Mouse (Mus musculus) cerebellum, postnatal 10 days (tissue): ENCODE data around the gene Tipin.
"Not testable (repeated sequence)": the region's sequence is repeated elsewhere in the genome, so short reads cannot be mapped to it uniquely, and the experiment has no call there.

Experiments
- DNase-seq, 2 experiments: peaks; one replicate each; pipeline ENCODE4 v3.0.0; 2021; ENCODE audit warnings: mixed read lengths in 2 of 2

The Tipin gene

DNA sequence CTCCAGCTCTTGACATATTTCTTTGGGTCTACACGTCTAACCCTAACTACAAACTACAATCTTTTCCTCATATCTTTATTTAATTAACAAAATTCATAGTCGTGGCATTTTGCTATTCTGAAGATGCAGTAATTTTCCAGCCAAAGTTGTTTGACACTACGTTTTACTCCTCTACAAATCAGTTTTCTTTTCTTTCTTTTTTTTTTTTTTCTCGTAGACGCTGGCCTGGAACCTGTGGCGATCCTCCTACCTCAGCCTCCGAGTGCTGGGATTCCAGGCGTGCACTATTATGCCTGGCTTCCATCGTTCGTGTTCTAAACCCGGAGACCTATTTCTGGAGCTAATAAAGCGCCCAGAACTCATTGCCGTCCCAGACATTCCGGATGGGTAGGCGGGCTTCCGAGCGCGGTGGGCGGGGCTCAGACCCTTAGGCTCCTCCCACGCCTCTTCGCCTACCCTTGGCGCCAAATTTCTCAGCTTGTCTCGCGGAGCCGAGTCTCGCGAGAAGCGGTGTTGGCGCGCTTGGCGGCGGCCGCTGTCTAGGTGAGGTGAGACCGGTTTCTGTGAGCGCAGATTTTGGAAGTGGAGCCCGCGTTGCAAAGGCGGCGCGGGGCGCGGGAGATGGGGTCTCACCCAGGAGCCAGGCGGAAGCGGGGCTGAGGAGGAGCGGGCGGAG, at the start of gene Tipin:
Tipin (plus strand) TSS at position 477 of the 676 bp plus-strand sequence.
- DNase-seq, result peak; percentile 98

DNA sequence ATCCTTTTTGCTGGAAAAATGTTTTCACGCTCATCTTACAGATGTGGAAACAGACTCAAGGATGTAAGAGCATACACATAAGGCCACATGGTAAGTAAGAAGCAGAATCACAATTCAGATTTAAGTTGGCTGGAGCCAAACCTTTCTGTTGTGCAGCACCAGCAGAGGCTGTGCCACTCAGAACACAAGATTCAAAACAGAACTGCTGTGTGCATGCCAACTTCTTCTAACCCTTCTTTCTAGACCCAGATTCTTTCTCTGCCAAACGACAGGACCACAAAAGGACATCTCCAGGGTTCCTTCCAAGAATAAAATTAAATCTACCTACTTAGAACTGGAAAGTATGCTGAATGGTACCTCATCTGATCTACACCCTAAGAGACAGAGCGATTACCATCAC, 49.7 kb upstream of the Tipin start:
- no peak for DNase-seq

DNA sequence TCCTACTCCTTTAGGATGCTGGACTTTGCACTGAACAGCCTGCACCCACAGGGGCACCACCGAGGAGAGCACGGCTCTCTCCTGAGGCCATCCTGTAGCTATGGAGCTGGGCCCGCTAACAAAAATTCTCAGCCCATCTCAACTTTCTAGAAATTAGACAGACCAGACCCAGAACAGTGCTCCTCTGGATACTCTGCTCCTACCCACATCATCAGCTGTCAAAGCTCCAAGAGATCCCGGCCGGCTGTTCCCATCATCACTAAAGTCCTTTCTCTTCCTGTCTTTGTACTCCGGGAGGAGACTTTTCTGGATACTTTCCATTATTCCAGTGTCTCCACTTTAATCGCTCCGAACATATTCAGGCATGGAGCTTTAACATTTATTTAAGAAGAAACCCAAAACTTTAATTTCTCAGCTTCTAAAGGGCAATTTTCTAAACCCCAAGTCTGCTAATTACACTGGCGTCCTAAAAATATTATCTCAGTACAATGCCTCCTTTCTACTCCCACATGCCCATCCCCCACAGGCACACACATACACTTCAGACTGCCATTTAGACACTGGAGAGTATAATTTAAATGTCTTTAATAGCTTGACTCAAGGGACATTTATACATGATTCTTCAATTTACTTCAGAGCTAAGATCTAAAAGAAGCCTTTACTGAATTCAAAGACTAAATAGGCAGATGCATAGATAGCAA, 49.0 kb upstream of the Tipin start:
- peak in 1 of 2 experiments; percentile 24 for DNase-seq

DNA sequence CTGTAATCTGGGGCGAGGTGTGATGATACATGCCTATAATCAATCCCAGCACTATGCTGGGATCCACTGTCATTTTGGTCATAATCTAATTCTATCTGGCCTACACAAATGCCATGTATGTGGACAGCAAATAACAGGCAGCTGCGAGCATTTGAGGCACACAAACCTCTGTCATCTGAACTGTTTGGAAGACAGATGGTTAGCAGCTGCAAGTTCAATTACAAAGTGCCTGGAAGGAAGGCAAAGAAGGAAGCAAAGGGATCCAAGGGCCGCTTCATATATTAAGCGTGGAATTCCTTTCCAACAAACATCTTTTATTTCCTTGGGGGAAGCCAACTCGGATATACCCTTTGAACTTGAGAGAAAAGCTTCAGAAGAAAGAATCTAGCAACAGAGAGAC, 47.7 kb upstream of the Tipin start:
- DNase-seq, result no peak

DNA sequence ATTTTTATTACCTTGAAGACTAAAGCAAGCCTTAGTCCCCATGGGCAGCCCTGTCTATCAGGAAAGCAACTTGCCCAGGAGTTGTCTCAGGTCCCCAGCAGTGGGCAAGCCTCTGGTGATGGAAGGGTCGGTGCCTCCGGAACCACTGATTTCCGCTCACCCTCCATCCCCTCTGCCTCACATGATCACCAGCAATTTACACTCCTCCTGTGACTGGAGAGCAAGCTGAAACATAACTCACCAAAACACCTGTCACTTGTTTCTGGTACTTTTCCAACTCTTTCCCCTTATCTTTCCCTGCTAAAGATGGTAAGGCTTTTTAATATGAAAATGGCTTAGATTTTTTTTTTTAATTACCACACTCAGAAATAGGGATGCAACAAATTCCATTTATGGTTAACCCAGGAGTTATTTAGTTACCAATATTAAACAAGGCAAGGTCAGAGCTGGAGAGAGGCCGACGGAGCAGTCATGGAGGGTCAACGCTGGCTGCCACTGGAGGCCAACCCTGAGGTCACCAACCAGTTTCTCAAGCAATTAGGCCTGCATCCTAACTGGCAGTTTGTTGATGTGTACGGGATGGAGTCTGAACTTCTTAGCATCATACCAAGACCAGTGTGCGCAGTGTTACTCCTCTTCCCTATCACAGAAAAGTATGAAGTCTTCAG, 46.5 kb upstream of the Tipin start, which contains the start of gene Uchl4:
Uchl4 (plus strand) TSS at position 434 of the 668 bp plus-strand sequence.
- no peak for DNase-seq

DNA sequence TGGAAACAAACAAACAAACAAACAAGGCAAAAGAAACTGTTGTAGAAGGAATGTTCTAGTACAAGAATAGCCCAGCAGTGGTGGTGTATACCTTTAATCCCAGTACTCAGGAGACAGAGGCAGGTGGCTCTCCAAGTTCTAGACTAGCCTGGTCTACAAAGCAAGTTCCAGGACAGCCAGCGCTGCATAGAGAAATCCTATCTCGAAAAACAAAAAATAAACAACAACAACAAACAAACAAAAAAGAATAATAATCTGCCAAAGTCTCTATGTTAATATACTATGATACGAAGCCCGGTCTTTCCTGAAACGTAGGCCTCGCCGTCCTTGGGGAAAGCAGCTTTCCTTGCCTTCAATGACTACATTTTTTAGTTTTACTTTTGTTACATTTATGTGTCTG, 45.3 kb upstream of the Tipin start:
- DNase-seq, result no peak

DNA sequence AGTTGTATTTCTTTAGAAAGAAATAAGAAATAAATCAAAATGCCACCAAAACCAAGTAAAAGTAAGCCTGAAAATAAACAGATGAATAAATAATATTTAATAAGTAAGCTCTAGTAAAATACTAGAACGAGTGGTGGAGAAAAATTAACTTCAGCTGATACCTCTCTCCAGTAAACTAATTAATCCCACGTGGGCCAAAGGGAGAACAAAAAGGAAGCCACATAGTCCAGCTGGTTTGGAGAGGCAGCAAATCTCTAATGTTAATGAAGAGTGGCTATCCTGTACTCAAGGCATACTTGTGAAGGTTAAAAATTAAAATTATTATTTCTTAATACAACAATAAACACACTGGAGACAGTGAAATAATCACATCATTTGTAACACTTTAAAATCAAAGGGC, 41.3 kb upstream of the Tipin start:
- DNase-seq, result no peak

DNA sequence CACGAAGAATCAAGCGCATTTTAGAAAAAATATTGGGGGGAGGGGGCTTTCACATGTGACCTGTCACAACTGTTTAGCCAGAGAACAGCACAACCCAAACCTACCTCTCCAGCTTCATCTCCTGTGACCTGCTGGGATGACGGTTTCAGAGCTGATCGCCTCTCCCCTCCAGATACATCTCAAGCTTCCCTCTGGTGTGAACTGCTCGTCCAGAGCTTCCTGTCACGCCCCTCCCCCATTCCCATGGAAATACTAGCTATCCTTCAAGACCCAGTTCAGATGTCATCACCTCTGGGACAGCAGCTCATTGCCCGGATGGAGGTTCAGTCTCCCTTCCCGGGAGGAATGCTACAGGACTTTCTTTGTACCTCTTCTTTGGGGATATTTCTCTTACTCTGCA, 40.7 kb upstream of the Tipin start:
- DNase-seq, result no peak

DNA sequence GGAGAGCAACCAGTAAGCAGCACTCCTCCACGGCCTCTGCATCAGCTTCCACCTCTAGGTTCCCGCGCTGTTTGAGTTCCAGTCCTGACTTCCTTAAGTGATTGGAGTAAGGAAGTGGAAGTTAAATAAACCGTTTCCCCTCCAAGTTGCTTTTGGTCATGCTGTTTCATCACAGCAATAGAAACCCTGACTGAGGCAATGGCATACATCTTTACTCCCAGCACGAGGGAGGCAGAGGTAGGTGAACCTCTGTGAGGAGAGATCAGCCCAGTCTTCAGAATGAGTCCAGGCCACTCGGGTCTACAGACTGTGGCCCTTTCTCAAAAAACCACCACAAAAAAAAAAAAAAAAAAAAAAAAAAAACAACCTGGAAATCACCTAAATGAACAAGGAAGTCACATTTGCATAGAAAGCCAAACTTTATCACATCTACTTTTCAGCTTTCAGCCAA, 39.0 kb upstream of the Tipin start:
- no peak for DNase-seq

DNA sequence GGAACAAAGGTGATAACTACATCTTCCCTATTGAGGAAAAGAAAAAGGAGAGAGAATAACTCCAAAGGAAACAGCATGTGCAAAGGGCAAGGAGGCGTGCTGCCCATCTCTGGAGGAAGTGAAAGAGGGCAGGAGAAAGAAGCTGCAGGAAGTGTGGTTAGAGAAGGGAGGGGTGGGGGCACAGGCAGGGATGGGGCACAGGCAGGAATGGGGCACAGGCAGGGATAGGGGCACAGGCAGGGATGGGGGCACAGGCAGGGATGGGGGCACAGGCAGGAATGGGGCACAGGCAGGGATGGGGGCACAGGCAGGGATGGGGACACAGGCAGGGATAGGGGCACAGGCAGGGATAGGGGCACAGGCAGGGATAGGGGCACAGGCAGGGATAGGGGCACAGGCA, 32.0 kb upstream of the Tipin start:
- no peak for DNase-seq

DNA sequence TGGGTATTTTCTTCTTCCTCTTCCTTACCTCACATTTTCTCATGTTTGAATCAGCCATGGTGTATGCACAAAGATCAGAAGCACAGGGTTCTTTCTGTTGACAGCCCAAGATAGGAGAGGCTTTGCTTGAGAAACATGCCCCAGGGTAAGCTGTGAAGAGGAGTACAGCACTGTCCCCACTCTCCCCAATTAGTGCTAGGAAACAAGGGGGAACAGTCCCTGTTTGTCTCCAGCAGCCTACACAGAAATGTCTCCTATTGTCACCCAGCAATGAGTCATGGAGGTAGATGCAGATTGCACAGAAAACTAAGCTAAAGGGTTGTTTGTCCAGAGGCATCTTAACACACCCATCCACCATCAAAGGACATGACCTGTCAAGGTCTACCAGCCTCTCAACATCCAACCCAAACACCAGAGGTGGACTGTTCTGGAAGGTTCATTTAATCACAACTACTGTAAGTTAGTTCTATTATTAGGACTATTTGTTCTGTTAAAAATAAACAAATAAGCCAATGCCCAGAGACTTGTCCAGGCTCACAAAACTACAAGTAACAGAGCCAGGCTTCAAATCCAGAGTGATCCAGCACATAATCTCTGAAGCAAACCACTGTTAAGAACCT, 31.2 kb upstream of the Tipin start:
- DNase-seq, result no peak

DNA sequence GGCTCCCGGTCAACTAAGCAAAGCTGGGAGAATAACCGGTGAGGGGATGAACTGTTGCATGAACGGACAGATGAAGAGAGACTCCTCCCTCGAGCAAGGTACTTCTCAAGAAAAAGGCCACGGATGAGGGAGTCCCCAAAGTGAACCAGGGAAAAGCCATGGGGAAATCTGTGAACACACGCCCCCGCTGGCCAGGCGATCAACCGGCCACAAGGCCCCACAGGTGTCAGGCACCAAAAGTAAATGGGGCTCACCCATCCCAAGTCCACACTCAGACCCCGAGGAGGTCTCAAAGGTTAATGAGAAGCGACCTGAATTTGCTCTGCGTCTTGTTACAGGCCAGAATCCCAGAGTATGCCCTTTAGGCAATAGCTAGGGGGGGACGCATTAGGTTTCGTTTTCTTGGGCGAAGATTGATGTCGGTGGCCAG, 28.8 kb upstream of the Tipin start:
- DNase-seq, result peak; percentile 39 to 45

DNA sequence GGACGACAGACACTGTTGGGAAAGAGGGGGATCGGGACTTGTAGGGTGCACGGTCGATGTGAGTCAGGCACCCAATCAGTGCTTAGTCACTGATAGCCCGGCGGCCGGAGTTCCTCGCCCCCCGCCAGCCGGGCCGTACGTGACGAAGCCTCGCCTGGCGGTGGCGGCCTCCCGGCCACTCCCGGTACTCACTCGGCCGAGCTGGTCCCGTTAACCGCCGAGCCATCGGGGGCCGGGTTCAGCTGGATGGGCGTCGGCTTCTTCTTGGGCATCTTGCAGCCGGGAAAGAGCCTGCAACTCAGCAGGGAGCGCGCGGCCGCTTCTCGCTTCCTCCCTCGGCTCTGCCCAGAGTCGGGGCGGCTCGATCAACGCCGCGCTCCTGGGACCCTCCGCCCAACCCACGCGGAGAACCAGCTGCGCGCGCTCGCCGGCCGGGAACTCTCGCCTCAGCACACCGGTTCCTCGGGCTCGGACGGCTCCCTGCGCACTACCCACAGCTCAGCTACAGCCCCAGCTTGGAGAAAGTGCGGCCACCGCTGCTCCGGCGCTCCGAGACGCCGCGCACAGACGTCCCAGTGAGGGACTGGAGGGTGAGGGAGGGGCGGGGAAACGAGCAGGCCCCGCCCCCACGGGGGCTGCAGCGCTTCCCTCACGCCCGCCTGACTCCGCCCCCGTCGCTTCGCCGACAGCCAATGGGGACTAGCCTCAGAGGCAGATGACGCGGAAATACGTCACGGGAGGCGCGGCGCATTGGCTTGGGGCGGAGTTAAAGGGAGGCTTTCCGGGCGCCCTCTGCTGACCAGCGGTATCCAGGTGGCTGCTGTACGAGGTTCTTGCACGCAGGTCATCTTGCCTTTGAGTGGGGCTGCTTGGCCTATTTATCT, 28.1 kb upstream of the Tipin start, which contains the start of gene Map2k1:
Map2k1 (minus strand) TSS at position 611 of the 884 bp plus-strand sequence.
- peak; percentile 100 for DNase-seq

DNA sequence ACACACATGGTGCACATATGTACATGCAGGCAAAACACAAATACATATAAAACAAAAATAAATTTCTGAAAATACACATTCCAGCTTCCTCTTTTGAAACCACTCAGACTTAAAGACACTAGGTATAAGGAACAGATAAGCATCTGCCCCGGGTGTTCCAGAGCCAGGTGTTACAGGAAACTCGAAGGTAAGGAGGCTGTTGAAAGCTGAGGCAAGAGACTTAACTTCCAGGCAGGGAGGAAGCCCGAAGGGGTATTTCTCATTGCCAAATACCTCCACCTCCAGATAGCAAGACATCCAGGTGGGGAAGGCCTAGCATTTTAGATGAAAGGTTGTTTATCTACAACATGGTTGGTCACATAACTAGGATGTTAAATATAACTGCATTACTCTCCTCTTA, 26.0 kb upstream of the Tipin start:
- DNase-seq, result no peak

DNA sequence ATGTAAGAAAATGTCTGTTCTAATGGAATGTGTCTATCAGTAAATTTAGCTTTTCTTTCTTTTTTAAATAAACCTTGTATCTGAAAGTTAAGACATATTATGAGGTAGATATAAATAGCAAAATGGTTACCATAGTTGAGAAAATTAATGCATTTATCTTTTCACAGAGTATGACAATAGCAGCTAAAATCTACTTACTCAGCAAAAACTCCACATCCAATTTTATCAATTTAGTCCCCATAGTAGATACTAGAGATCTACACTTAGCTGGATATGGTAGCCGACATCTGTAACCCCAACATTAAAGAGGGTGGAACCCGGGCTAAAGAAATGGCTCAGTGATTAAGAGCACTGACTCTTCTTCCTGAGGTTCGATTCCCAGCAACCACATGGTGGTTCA, 25.2 kb upstream of the Tipin start:
- DNase-seq, result no peak

DNA sequence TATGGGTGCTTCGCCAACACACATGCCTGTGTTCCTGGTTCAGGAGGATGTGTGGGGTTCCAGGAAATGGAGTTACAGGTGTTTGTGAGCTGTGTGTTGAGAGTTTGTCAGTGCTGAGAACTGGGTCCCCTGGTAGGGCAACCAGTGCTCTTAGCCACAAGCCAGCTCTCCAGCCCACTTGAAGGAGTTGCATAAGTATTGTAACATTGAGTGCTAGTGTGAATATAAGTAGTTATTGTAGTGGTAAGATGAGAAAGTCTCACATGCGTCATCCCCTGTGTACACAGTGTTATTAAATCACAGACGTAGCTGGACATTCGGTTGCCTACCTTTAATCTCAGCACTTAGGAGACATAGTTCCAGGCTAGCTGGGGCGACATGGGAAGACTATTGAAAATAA, 21.5 kb upstream of the Tipin start:
- no peak for DNase-seq

DNA sequence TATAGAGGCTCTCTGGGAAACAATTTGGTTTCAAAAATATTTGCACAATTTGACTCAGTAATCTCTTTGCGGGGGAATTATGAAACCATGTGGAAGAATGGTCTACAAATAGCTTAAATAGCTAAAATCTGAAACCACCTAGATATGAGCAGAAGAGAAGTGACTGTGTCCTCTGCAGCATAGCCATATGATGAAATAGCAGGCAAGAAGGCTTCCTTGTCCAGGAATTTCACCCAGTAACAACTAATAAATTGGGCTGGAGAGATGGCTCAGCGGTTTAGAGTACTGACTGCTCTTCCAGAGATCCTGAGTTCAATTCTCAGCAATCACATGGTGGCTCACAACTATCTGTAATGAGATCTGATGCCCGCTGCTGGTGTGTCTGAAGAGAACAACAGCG, 20.4 kb upstream of the Tipin start:
- no peak for DNase-seq

DNA sequence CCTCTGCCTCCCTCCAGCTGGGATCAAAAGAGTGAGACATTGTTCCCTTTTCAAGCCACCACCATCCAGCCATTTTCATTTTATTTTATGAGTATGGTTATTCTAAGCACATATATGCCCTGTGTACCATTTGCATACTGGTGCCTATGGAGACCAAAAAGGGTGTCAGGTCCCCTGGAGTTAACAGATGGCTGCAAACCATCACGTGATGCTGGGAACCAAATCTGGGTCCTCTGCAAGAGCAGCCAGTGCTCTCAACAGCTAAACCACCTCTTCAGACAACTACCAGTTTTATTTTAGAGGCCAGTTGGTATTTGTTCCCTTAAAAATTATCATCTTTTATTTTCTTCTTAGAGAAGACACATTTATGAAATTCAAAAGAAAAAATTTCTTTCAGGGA, 16.6 kb upstream of the Tipin start:
- DNase-seq, result no peak

DNA sequence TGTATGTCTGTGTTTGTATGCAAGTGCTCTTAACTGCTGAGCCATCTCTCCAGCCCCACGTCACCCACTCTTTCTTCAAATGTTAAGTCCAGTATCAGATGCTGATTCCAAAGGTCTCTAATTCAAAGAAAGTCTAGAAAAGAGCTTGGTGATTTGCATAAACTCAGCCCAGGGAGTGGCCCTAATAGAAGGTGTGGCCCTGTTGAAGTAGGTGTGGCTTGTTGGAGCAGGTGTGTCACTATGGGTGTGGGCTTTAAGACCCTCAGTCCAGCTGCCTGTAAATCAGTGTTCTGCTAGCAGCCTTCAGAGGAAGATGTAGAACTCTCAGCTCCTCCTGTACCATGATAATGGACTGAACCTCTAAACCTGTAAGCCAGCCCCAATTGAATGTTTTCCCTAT, 14.2 kb upstream of the Tipin start:
- no peak for DNase-seq

DNA sequence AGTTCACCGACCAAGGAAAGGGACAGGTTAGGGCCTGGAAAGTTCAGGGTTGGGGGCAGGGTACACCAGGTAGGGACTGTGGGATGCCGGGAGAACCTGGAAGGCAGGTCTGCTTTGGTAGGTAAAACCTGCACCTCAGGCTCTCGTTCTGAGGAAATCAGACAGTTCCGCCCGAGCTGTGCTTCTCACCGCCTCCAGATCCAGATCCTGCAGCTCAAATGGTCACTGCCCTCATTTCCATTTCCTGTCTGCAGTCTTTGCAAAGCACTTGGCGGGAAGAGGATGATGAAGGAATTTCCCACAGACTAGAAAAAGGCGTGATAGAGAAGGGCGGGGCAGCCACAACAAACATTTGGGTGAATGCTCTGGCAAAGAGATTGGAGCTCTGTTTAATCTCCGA, 13.2 kb upstream of the Tipin start:
- no peak for DNase-seq

DNA sequence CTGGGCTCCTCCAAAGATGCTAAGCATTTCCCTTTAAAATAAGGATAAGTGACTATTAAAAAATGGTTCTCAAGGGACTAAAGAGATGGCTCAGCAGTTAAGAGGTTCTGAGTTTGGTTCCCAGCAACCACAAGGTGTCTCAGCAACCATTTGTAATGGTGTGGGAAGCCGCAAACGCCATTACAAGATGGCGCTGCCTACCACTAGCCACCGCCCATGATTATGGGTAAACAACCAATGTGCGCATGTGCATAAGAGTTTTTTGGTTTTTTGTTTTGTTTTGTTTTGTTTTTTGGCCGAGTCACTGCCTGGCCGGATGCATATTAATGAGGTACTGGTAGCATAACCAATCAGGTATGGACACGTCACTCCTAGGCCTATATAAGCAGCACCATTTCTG, 12.5 kb upstream of the Tipin start:
- not testable (repeated sequence) for DNase-seq

DNA sequence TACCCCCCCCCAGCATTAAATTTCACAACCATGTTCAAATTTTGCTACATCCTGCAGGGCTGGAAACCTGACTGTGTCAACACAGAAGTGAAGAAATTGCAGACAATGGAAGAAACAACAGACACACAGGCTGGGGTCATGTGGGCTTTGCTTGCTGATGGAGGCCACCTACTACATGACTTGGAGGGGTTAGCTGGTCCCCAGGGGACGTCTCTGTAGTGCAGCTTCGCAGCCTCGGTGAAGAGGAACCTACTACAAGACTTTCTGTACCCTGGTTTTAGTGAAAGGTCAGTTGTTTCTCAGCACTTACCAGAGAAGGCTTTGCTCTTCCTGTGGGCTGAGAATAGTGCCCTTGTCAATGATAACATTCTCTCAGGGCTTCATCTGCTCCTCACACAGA, 10.1 kb upstream of the Tipin start:
- DNase-seq, result no peak
